Mouse (Mus musculus): ENCODE results near the gene Zswim8. TPM values are rescaled to one million over a fixed set of nuclear protein-coding genes. Genes with fewer than 3 reads are reported as not detected.

The Zswim8 gene
- total and polyA plus RNA-seq, 3 experiments = 16.5 to 35.5 TPM; not detected in 1

GRCm38 (mm10) chr14:20698515-20698914, 8.8 kb upstream of the Zswim8 start (continued):
- TF ChIP-seq MAX (IDR thresholded peaks at IDR 0.05; ENCODE audit: low read length) = peak; percentile 63; the same call in 1 of the 2 replicates
- TF ChIP-seq EP300 (IDR thresholded peaks at IDR 0.05; ENCODE audit: low read depth in 1 of 2, low read length in 2 of 2) = peak; percentile 86 to 87
- 0 out of 2 replicates have a peak, but pooled peaks have one; percentile 21 for TF ChIP-seq TBP (IDR thresholded peaks at IDR 0.05; ENCODE audit: low read depth, low read length)
- 0 out of 2 replicates have a peak, but pooled peaks have one; percentile 31 for TF ChIP-seq E2F4 (IDR thresholded peaks at IDR 0.05; ENCODE audit: borderline replicate concordance, low read depth, low read length)
- no peak for TF ChIP-seq KAT2A (conservative IDR thresholded peaks at IDR 0.05; ENCODE audit: low read depth, low read length)
- peak; percentile 69; the same call in 1 of the 2 replicates for TF ChIP-seq MYC (IDR thresholded peaks at IDR 0.05; ENCODE audit: low read depth, low read length)
- no peak for TF ChIP-seq JUND (IDR thresholded peaks at IDR 0.05; ENCODE audit: low read depth, low read length)
- TF ChIP-seq ELF1 (IDR thresholded peaks at IDR 0.05; ENCODE audit: low read depth, low read length) = peak; percentile 38; the same call in 1 of the 2 replicates
- TF ChIP-seq HCFC1 (IDR thresholded peaks at IDR 0.05; ENCODE audit: low read depth, low read length) = 0 out of 2 replicates have a peak, but pooled peaks have one; percentile 40

- peaks cover 2 to 52% of the 10 kb centered on the region in 2 experiments; a peak in 3 of 4 replicates for H3K36me3 ChIP-seq (ENCODE audit: control insufficient read depth in 1 of 2, insufficient read depth in 2 of 2, low read length in 2 of 2)
- peaks cover 20 to 28% of the 10 kb centered on the region in 2 experiments for H3K4me1 ChIP-seq (ENCODE audit: control insufficient read depth in 1 of 2, insufficient read depth in 2 of 2, low read length in 2 of 2)
- TF ChIP-seq JUND (IDR thresholded peaks at IDR 0.05; ENCODE audit: low read depth, low read length) = no peak
- no peak for TF ChIP-seq MYB (IDR thresholded peaks at IDR 0.05; ENCODE audit: low read depth, low read length)
- no peak for TF ChIP-seq ZMIZ1 (IDR thresholded peaks at IDR 0.05; ENCODE audit: low read depth, low read length)
- TF ChIP-seq MYC (IDR thresholded peaks at IDR 0.05; ENCODE audit: low read depth, low read length) = no peak
- no peak for TF ChIP-seq MAFK (IDR thresholded peaks at IDR 0.05; ENCODE audit: borderline replicate concordance, low read depth, low read length)
- no peak for TF ChIP-seq KAT2A (conservative IDR thresholded peaks at IDR 0.05; ENCODE audit: low read depth, low read length)
- TF ChIP-seq RCOR1 (IDR thresholded peaks at IDR 0.05; ENCODE audit: low read depth, low read length) = no peak
These were observed 7.0 kb upstream of the Zswim8 start for GRCm38 (mm10) chr14:20700362-20700761.

GRCm38 (mm10) chr14:20701554-20701953, 5.8 kb upstream of the Zswim8 start:
- peaks cover 0 to 53% of the 10 kb centered on the region in 2 experiments; a peak in 3 of 4 replicates for H3K36me3 ChIP-seq (ENCODE audit: control insufficient read depth in 1 of 2, insufficient read depth in 2 of 2, low read length in 2 of 2)

More at GRCm38 (mm10) chr14:20700362-20700761, 7.0 kb upstream of the Zswim8 start:
- no peak overlapping the region for H3K9ac ChIP-seq (ENCODE audit: control insufficient read depth, low read depth, low read length, poor library complexity, severe bottlenecking)
- peaks cover 55% of the 10 kb centered on the region for H3K79me2 ChIP-seq (ENCODE audit: control insufficient read depth, insufficient read depth, low read length, poor library complexity)
- no peak overlapping the region for H3K27ac ChIP-seq (ENCODE audit: control insufficient read depth, low read depth, low read length)
- no peak overlapping the region for H3K4me3 ChIP-seq (ENCODE audit: control insufficient read depth in 1 of 2, insufficient read depth in 1 of 2, low read depth in 2 of 2, low read length in 2 of 2)
- no peak for DNase-seq (ENCODE audit: low read depth, low spot score)
- H3K9me3 ChIP-seq (replicated peaks; ENCODE audit: insufficient read depth, low read length) = no peaks in the 10 kb centered on the region
- H3K27me3 ChIP-seq (ENCODE audit: control insufficient read depth in 1 of 2, insufficient read depth in 2 of 2, low read length in 2 of 2) = no peaks in the 10 kb centered on the region

More at GRCm38 (mm10) chr14:20701554-20701953, 5.8 kb upstream of the Zswim8 start:
- peaks cover 20 to 28% of the 10 kb centered on the region in 2 experiments for H3K4me1 ChIP-seq (ENCODE audit: control insufficient read depth in 1 of 2, insufficient read depth in 2 of 2, low read length in 2 of 2)
- no peaks in the 10 kb centered on the region for H3K27me3 ChIP-seq (ENCODE audit: control insufficient read depth in 1 of 2, insufficient read depth in 2 of 2, low read length in 2 of 2)
- DNase-seq (ENCODE audit: low read depth, low spot score) = no peak
- H3K9me3 ChIP-seq (replicated peaks; ENCODE audit: insufficient read depth, low read length) = no peaks in the 10 kb centered on the region
- peak overlapping the region; percentile 93 for H3K9ac ChIP-seq (ENCODE audit: control insufficient read depth, low read depth, low read length, poor library complexity, severe bottlenecking)
- no peak overlapping the region; the same call in 1 of the 2 replicates for H3K27ac ChIP-seq (ENCODE audit: control insufficient read depth, low read depth, low read length)
- H3K79me2 ChIP-seq (ENCODE audit: control insufficient read depth, insufficient read depth, low read length, poor library complexity) = peaks cover 46% of the 10 kb centered on the region
- TF ChIP-seq TBP (IDR thresholded peaks at IDR 0.05; ENCODE audit: low read depth, low read length) = no peak
- TF ChIP-seq EP300 (IDR thresholded peaks at IDR 0.05; ENCODE audit: low read depth in 1 of 2, low read length in 2 of 2) = no peak
- 0 out of 2 replicates have a peak, but pooled peaks have one; percentile 29 for TF ChIP-seq MXI1 (IDR thresholded peaks at IDR 0.05; ENCODE audit: low read depth, low read length)
- no peak for TF ChIP-seq SMC3 (IDR thresholded peaks at IDR 0.05; ENCODE audit: low read depth, low read length)
- no peak for TF ChIP-seq ZC3H11A (IDR thresholded peaks at IDR 0.05; ENCODE audit: low read depth, low read length)
- peak overlapping the region; percentile 53 to 73 for H3K4me3 ChIP-seq (ENCODE audit: control insufficient read depth in 1 of 2, insufficient read depth in 1 of 2, low read depth in 2 of 2, low read length in 2 of 2)

Data from MEL (cell line).